ENCODE assay signal across 8 mouse cellular contexts in the genomic region with DNA sequence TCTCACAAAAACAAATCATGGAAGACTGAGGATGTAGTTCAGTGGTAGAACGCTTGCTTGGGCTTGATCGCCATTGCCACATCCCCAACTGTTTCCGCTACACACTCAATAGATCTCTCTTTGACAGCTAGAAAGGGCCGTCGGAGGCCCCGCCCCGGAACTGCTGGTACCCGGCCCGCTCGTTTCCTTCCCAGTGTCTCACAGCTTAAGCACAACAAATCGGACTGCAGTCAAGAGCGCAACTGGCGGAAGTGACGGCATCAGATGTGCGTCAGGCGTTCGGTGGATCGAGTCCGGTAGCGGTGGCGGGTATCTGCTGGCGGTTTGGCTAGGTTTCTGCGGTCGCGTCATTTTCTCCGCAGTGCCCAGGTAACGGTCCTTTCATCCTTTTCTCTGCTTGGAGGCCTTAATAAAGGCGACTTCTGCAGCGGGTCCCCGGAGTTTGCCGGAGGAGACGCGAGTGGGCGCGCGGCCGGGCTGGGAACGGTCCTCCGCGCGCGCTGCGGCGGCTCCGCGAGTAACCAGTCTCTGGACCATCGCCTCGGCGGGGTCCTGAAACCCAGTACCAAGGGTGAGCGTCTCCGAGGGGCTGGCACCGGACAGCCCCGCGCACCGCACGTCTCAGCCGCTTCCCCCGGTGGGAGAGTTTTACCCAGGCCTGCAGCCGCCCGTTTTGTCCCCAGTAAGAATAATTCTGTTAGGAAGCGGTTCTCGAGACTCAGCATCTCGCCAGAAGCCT. TPM values are rescaled to one million over a fixed set of nuclear protein-coding genes. Genes with fewer than 3 reads are reported as not detected.
DNase-seq lines count a peak whose midpoint lies in the region; ATAC-seq and TF ChIP-seq lines count a peak whose summit lies in the region.

Psmb1 (minus strand) TSS at position 96 of the 739 bp plus-strand sequence.
Tbp (plus strand) TSS at position 233 of the 739 bp plus-strand sequence.

- TF ChIP-seq RAD21 in CH12.LX (IDR thresholded peaks at IDR 0.05; ENCODE audit: low read depth, low read length): no peak

- peak within 1 kb of the TSS; percentile 69 for H3K27ac ChIP-seq in CH12.LX (ENCODE audit: insufficient read depth, low read depth)
- peak within 1 kb of the TSS; percentile 8; the same call in 1 of the 2 replicates for H3K27ac ChIP-seq in forebrain, embryonic 11.5 days (ENCODE audit: low read depth, low read length)
- H3K27ac ChIP-seq in heart, embryonic 16.5 days (ENCODE audit: low read length): peak within 1 kb of the TSS; percentile 87
- peak within 1 kb of the TSS; percentile 94 for H3K27ac ChIP-seq in liver, embryonic 15.5 days (replicated peaks)
- peak within 1 kb of the TSS; percentile 37; the same call in 1 of the 2 replicates for H3K27ac ChIP-seq in neural tube, embryonic 12.5 days

- TF ChIP-seq EP300 in CH12.LX (IDR thresholded peaks at IDR 0.05; ENCODE audit: low read length): no peak

- WGBS in forebrain, embryonic 11.5 days: under 1% methylated on average over 63 of the region's 63 CpGs
- WGBS in heart, embryonic 16.5 days: under 1% methylated on average over 63 of the region's 63 CpGs
- under 1% methylated on average over 63 of the region's 63 CpGs for WGBS in liver, embryonic 15.5 days (ENCODE audit: insufficient replicate concordance)
- under 1% methylated on average over 63 of the region's 63 CpGs for WGBS in neural tube, embryonic 12.5 days

- no peaks in the 10 kb centered on the region for H3K27me3 ChIP-seq in CH12.LX (replicated peaks)
- H3K27me3 ChIP-seq in forebrain, embryonic 11.5 days (ENCODE audit: control insufficient read depth, insufficient read depth, low read length): no peaks in the 10 kb centered on the region
- H3K27me3 ChIP-seq in heart, embryonic 16.5 days (ENCODE audit: control insufficient read depth, insufficient read depth, low read length): no peaks in the 10 kb centered on the region
- H3K27me3 ChIP-seq in liver, embryonic 15.5 days: no peaks in the 10 kb centered on the region
- no peaks in the 10 kb centered on the region for H3K27me3 ChIP-seq in neural tube, embryonic 12.5 days (replicated peaks)

- dilution Hi-C loops in CH12.LX (cut with MboI; ENCODE audit: extremely low pct_ligation_motif_present, extremely low pct_unique_long_range_greater_than_20kb, low sequenced_read_pairs): no loop called here

- peaks cover 50% of the 10 kb centered on the region for H3K79me2 ChIP-seq in CH12.LX (replicated peaks; ENCODE audit: control insufficient read depth, extremely low read depth, insufficient read depth, poor library complexity, severe bottlenecking)

- H3K4me3 ChIP-seq in CH12.LX (replicated peaks in 1 of 3; ENCODE audit: low read depth in 2 of 3, low read length in 2 of 3, poor library complexity in 1 of 3): peak within 1 kb of the TSS; percentile 79 to 98 (median 88)
- H3K4me3 ChIP-seq in forebrain, embryonic 11.5 days (ENCODE audit: low read depth, low read length): peak within 1 kb of the TSS; percentile 91
- peak within 1 kb of the TSS; percentile 98 for H3K4me3 ChIP-seq in heart, embryonic 16.5 days (ENCODE audit: low read length)
- peak within 1 kb of the TSS; percentile 95 for H3K4me3 ChIP-seq in liver, embryonic 15.5 days (replicated peaks)
- peak within 1 kb of the TSS; percentile 96 for H3K4me3 ChIP-seq in neural tube, embryonic 12.5 days

- peak within 1 kb of the TSS; percentile 97 for H3K4me2 ChIP-seq in CH12.LX (ENCODE audit: insufficient read depth, low read depth, poor library complexity, severe bottlenecking)
- H3K4me2 ChIP-seq in forebrain, embryonic 11.5 days (ENCODE audit: low read depth, low read length, severe bottlenecking): peak within 1 kb of the TSS; percentile 77
- H3K4me2 ChIP-seq in heart, embryonic 16.5 days (ENCODE audit: low read depth, low read length): peak within 1 kb of the TSS; percentile 81
- H3K4me2 ChIP-seq in liver, embryonic 15.5 days: peak within 1 kb of the TSS; percentile 84
- peak within 1 kb of the TSS; percentile 92 for H3K4me2 ChIP-seq in neural tube, embryonic 12.5 days (replicated peaks)

- H3K9ac ChIP-seq in CH12.LX (ENCODE audit: insufficient read depth, low read depth): peak within 1 kb of the TSS; percentile 67
- peak within 1 kb of the TSS; percentile 88 for H3K9ac ChIP-seq in forebrain, embryonic 11.5 days (ENCODE audit: low read length)
- peak within 1 kb of the TSS; percentile 92 for H3K9ac ChIP-seq in heart, embryonic 16.5 days (ENCODE audit: low read length)
- H3K9ac ChIP-seq in liver, embryonic 15.5 days: peak within 1 kb of the TSS; percentile 87
- H3K9ac ChIP-seq in neural tube, embryonic 12.5 days: peak within 1 kb of the TSS; percentile 89

- TF ChIP-seq CTCF in CH12.LX (conservative IDR thresholded peaks at IDR 0.05 in 1 of 2, IDR thresholded peaks at IDR 0.05 in 1 of 2; ENCODE audit: low read depth in 2 of 2, low read length in 2 of 2): no peak

- H3K4me1 ChIP-seq in CH12.LX (ENCODE audit: control insufficient read depth in 1 of 2, insufficient read depth in 2 of 2): peaks cover 4 to 26% of the 10 kb centered on the region in 2 experiments; a peak in 3 of 4 replicates
- H3K4me1 ChIP-seq in forebrain, embryonic 11.5 days (replicated peaks; ENCODE audit: control insufficient read depth, insufficient read depth, low read length): peaks cover 9% of the 10 kb centered on the region; the same call in 1 of the 2 replicates
- peaks cover 32% of the 10 kb centered on the region for H3K4me1 ChIP-seq in heart, embryonic 16.5 days (ENCODE audit: control insufficient read depth, insufficient read depth, low read length)
- peaks cover 45% of the 10 kb centered on the region for H3K4me1 ChIP-seq in liver, embryonic 15.5 days (replicated peaks)
- H3K4me1 ChIP-seq in neural tube, embryonic 12.5 days: peaks cover 36% of the 10 kb centered on the region

- in situ Hi-C loops in CH12.LX (cut with MboI; ENCODE audit: low pct_ligation_motif_present, low pct_unique_long_range_greater_than_20kb, low sequenced_read_pairs): no loop called here

- H3K36me3 ChIP-seq in CH12.LX (replicated peaks in 1 of 2; ENCODE audit: control insufficient read depth in 1 of 2, insufficient read depth in 1 of 2, low read length in 1 of 2): peaks cover 15 to 48% of the 10 kb centered on the region in 2 experiments
- H3K36me3 ChIP-seq in forebrain, embryonic 11.5 days (ENCODE audit: control insufficient read depth, insufficient read depth, low read length): peaks cover 8% of the 10 kb centered on the region
- peaks cover 14% of the 10 kb centered on the region for H3K36me3 ChIP-seq in heart, embryonic 16.5 days (ENCODE audit: control insufficient read depth, insufficient read depth)
- H3K36me3 ChIP-seq in liver, embryonic 15.5 days (replicated peaks): peaks cover 32% of the 10 kb centered on the region
- peaks cover 19% of the 10 kb centered on the region for H3K36me3 ChIP-seq in neural tube, embryonic 12.5 days

- H3K9me3 ChIP-seq in CH12.LX (replicated peaks; ENCODE audit: low read length): no peaks in the 10 kb centered on the region
- no peaks in the 10 kb centered on the region for H3K9me3 ChIP-seq in forebrain, embryonic 11.5 days (ENCODE audit: control insufficient read depth, low read length)
- H3K9me3 ChIP-seq in heart, embryonic 16.5 days (replicated peaks; ENCODE audit: control insufficient read depth, low read length): no peaks in the 10 kb centered on the region
- no peaks in the 10 kb centered on the region for H3K9me3 ChIP-seq in liver, embryonic 15.5 days (replicated peaks)
- no peaks in the 10 kb centered on the region for H3K9me3 ChIP-seq in neural tube, embryonic 12.5 days

- peak; percentile 93 for ATAC-seq in forebrain, embryonic 11.5 days (replicated peaks; ENCODE audit: low FRiP score)
- peak; percentile 90 for ATAC-seq in heart, embryonic 16.5 days (replicated peaks; ENCODE audit: extremely low read depth, insufficient read depth, low FRiP score)
- peak; percentile 83 for ATAC-seq in liver, embryonic 15.5 days (ENCODE audit: insufficient read depth)
- peak; percentile 95 for ATAC-seq in neural tube, embryonic 12.5 days (ENCODE audit: low FRiP score, low read depth)

- peak; percentile 85 for TF ChIP-seq POLR2A in CH12.LX (IDR thresholded peaks at IDR 0.05; ENCODE audit: low read depth, low read length)

- peak; percentile 98 for DNase-seq in CH12.LX (ENCODE audit: extremely low read depth)
- peak; percentile 95 for DNase-seq in c-Kit-positive CD71-positive TER-119-negative erythroid progenitor cells, embryonic 14.5 days (ENCODE audit: low read depth)
- peak; percentile 98 for DNase-seq in forebrain, embryonic 11.5 days (ENCODE audit: low spot score)
- DNase-seq in kidney, postnatal 36 days: peak; percentile 99
- peak; percentile 98 for DNase-seq in telencephalon, adult 2 months (ENCODE audit: low read depth, low spot score)

TF ChIP-seq in CH12.LX, 34 proteins besides CTCF, POLR2A, EP300 and RAD21 (continues in another document):
- no peak for TF ChIP-seq ZKSCAN1 (IDR thresholded peaks at IDR 0.05; ENCODE audit: borderline replicate concordance, low read depth, low read length)
- TF ChIP-seq UBTF (IDR thresholded peaks at IDR 0.05; ENCODE audit: low read depth, low read length): no peak
- TF ChIP-seq USF2 (conservative IDR thresholded peaks at IDR 0.05; ENCODE audit: low read depth, low read length): no peak
- peak; percentile 65; the same call in 1 of the 2 replicates for TF ChIP-seq ETS1 (conservative IDR thresholded peaks at IDR 0.05; ENCODE audit: low read depth, low read length)
- TF ChIP-seq E2F4 (IDR thresholded peaks at IDR 0.05; ENCODE audit: insufficient replicate concordance, low read depth, low read length): no peak
- no peak for TF ChIP-seq BHLHE40 (IDR thresholded peaks at IDR 0.05; ENCODE audit: low read depth, low read length)
- TF ChIP-seq KAT2A (IDR thresholded peaks at IDR 0.05; ENCODE audit: insufficient replicate concordance, low read length): peak; percentile 86; the same call in 1 of the 2 replicates

RNA-seq across cellular contexts. Expression of gene Psmb1, which starts in this region (rescaled TPM):
- total RNA-seq in CH12.LX (2012; rRNA removed) (212 and 219 TPM in 2 replicates), CH12.LX (2014; rRNA removed) (416 and 466 TPM in 2 replicates)
- 186 and 187 TPM in 2 replicates for polyA plus RNA-seq in CH12.LX (2012; ENCODE audit: insufficient read length, low read depth)
- 244 and 247 TPM in 2 replicates for polyA plus RNA-seq in forebrain, embryonic 11.5 days (2014; fragmentation: Nextera tagmentation; extraction: Ambion mirVana)
- 180 and 200 TPM in 2 replicates for polyA plus RNA-seq in heart, embryonic 16.5 days (2015; fragmentation: Nextera tagmentation; extraction: Ambion mirVana)
- 120 and 129 TPM in 2 replicates for polyA plus RNA-seq in liver, embryonic 15.5 days (2015; fragmentation: Nextera tagmentation; extraction: Ambion mirVana)
- 248 and 252 TPM in 2 replicates for polyA plus RNA-seq in neural tube, embryonic 12.5 days (2016; fragmentation: Nextera tagmentation; extraction: Ambion mirVana)

RNA-seq across cellular contexts. Expression of gene Tbp, which starts in this region (rescaled TPM):
- total RNA-seq in CH12.LX (2012; rRNA removed) (26.5 and 31.4 TPM in 2 replicates), CH12.LX (2014; rRNA removed) (71.4 and 71.7 TPM in 2 replicates)
- polyA plus RNA-seq in CH12.LX (2012; ENCODE audit: insufficient read length, low read depth): 43.0 and 52.8 TPM in 2 replicates
- 79.6 and 80.4 TPM in 2 replicates for polyA plus RNA-seq in forebrain, embryonic 11.5 days (2014; fragmentation: Nextera tagmentation; extraction: Ambion mirVana)
- polyA plus RNA-seq in heart, embryonic 16.5 days (2015; fragmentation: Nextera tagmentation; extraction: Ambion mirVana): 25.2 and 27.3 TPM in 2 replicates
- 17.6 and 18.6 TPM in 2 replicates for polyA plus RNA-seq in liver, embryonic 15.5 days (2015; fragmentation: Nextera tagmentation; extraction: Ambion mirVana)
- polyA plus RNA-seq in neural tube, embryonic 12.5 days (2016; fragmentation: Nextera tagmentation; extraction: Ambion mirVana): 56.1 and 60.4 TPM in 2 replicates

Comparison
In these comparisons a context has a peak if more than half of its experiments do, and no peak if none do; other contexts are left out.
1. Peak in every context shown above with its lines: DNase-seq, ATAC-seq, H3K4me3 ChIP-seq and H3K27ac ChIP-seq.
2. H3K27ac ChIP-seq: peak in every context shown above with its lines; median percentile 94 in liver, embryonic 15.5 days; 87 in heart, embryonic 16.5 days; 69 in CH12.LX; 37 in neural tube, embryonic 12.5 days; 8 in forebrain, embryonic 11.5 days.